Mouse (Mus musculus): ENCODE measurements around the gene Ddx39b.

Ddx39b gene

DNA sequence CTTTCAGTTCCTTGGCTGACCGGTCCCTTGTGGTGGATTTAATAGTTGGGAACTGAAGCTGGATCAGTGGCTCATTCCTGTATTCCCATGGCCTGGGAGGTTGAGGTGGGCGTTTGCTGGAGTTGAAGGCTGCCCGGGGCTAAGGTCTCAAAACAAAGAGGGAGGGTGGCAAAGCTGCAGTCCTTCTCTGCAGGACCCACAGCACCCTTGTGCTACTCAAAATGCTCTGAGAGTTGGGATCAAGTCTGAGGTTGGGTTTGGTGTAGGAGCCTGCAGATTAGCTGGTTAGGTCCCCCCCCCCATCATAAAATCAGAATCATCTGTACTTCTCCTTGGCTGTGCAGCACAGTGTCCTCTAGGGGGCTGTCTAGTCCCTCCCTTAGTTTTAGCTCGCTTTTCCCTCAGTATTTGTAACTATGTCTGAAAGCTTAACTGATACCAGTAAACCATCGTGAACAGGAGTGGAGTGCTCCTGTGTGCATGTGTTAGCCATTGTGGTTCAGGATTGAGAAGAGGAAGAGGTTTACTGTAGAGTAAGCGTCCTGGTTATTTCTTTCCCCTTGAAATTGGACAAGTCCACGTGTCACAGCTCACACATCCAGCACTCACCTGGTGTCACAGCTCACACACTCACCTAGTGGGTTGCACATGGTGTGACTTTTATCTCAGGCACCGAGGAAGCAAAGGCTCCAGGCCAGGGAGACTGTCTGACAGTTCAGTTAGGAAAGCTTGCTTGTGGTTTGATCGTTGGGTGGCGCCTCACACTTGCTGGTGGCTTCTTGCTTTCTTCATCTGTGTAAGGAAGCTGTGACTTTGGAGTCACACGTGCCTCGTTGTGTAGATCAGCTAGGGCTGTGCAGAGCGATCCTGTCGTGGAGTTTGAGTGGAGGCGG lies 4.4 kb downstream of the Ddx39b start:
- DNase-seq, result no peak

DNA sequence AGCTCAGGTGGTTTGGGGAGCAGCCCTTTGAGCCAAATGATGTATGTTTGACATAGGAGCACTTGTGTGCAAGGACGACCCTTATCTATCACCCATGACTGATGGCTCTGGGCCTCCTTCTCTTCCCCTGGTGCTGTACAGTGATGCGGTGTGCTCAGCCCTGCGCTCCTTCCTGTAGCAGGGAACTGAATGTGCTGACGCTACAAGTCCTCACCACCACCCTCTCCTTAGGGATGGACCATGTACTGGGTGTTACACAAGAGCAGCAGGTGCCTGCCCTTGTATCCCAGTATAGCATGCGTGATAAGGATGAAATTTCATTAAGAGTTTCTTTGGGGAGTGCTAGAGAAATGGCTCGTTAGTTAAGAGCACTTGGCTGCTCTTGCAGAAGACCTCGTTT lies 5.6 kb downstream of the Ddx39b start:
- no peak for DNase-seq

- DNase-seq, result no peak
These were observed 7.4 kb downstream of the Ddx39b start for GRCm38 (mm10) chr17:35248986-35249385.

GRCm38 (mm10) chr17:35249451-35250197 lies 8.1 kb downstream of the Ddx39b start:
- DNase-seq, result no peak

- no peak for DNase-seq
These were observed 9.0 kb downstream of the Ddx39b start for GRCm38 (mm10) chr17:35250348-35251120.

DNA sequence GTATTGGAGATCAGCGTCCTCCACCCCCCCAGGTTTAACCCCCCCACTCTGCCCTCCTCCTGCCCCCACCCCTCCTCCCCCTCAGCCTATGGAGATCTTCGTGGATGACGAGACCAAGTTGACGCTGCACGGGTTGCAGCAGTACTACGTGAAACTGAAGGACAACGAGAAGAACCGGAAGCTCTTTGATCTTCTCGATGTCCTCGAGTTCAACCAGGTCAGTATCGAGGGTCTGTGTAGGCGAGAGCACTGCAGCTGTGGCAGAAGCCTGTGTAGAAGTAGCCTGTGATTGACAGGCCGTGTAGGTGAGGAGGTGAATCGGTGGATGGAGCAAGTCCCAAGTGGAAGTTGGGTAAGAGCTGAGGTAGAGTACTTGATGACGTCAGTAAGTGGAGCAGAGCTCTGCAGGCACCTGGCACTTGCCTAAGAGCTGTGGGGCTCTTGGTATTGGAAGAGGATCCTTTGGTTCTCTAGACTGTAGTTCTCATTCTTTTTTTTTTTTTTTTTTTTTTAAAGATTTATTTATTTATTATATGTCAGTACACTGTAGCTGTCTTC lies 9.7 kb downstream of the Ddx39b start:
- no peak for DNase-seq

- DNase-seq, result no peak
These were observed 10.4 kb downstream of the Ddx39b start for GRCm38 (mm10) chr17:35251981-35252380.

DNA sequence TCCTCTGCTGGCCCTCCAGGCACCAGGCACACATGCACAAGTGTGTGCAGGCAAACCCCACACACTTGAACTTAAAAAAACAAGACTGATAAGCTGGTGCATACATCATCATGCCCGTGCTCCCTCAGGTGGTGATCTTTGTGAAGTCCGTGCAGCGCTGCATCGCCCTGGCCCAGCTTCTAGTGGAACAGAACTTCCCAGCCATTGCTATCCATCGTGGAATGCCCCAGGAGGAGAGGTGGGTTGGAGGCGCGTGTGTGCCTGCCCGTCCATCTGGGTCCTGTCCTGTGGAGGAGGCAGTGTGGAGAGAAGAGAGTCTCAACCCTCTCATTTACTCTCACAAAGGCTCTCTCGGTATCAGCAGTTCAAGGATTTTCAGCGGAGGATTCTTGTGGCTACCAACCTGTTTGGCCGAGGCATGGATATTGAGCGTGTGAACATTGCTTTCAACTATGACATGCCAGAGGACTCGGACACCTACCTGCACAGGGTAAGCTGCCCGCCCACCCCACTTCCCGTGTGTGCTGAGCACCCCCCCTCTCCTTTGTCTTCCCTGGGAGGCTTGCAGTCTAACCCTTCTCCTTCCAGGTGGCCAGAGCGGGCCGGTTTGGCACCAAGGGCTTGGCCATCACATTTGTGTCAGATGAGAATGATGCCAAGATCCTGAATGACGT lies 11.2 kb downstream of the Ddx39b start:
- no peak for DNase-seq

DNA sequence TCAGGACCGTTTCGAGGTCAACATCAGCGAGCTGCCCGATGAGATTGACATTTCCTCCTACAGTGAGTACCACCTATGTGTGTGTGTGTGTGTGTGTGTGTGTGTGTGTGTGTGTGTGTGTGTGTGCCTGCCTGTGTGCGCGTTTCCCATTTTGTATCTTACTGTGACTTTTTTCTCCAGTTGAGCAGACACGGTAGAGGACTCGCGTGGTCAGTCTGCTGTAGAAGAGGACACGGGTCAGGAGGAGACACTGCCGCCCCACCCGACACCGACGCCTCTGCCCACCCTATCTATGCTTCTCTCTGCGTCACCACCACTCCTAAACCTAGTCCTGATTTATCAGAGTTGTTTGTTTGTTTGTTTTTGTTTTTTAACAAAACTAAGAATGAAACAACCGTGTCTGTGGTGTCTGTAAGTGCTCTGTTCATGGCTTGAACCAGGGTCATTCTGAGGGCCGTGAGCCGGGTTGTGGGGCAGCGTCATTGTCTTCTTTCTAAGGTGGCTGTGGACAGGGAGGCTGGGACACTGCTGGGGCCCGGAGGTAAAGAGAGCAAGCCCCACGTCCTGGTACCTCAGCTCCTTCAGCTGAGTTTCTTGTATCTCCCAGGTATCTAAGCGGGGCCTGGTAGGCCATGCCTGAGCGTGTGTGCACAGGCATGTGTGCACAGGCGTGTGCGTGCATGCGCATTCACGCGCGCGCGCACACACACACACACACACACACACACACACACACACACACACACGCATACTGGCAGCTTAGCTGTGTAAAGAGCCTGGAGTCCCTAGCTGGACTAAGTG lies 11.9 kb downstream of the Ddx39b start:
- no peak for DNase-seq

DNA sequence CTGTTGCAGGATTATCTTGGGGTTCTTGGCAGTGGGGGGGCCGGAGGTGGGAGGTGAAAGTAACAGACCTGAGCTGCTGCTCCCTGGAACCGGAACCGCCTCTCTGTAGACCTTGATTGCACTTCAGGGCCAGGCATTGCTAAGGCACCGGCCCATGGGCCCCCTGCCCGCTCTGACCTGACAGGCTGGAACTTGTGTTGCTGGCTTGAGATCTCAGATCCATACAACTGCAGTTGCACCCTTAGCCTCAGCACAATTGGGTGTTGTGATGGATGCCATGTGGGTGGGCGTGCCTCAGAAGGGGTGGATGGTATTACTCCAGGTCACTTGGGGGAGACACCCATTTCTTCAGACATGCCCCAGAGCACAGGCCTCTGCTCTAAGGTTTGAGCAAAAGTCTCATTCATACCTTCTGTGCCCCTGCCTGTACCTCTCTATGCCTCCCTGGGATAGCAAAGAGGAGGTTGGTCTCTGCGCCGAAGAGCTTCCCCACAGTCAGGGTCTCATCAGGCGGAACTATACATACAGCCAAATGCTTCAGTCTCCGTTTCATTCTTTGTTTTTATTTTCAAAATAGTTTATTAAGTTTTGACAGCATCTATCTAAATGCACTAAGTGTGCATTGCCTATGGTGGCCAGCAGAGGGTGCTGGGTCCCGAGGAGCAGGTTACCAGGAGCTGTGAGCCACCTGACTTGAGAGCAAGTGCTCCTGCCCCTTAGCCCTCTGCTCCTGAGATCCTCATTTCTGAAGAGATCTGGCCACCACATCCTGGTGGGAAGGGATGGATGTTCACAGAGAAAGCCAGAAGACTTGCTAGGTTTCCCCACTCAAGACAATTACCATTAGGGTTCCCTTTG lies 12.9 kb downstream of the Ddx39b start:
- no peak for DNase-seq

- no peak for DNase-seq
These were observed 13.8 kb downstream of the Ddx39b start for GRCm38 (mm10) chr17:35255301-35255700.

- no peak for DNase-seq
These were observed 14.2 kb downstream of the Ddx39b start for GRCm38 (mm10) chr17:35255704-35256103.

DNA sequence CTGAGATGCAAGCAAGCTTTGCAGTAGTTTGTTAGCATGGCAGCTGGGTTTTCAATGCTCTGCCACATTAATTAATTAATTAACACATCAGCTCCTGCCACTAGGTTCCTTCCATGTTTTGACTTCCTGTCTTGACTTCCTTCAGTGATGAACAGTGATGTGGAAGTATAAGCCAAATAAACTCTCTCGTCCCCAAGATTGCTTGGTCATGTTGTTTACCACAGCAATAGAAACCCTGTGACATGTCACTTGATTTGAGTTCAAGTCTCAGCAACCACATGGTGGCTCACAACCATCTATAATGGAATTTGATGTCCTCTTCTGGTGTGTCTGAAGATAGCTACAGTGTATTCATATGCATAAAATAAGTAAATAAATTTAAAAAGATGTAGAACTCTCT lies 15.8 kb downstream of the Ddx39b start:
- DNase-seq, result no peak

DNA sequence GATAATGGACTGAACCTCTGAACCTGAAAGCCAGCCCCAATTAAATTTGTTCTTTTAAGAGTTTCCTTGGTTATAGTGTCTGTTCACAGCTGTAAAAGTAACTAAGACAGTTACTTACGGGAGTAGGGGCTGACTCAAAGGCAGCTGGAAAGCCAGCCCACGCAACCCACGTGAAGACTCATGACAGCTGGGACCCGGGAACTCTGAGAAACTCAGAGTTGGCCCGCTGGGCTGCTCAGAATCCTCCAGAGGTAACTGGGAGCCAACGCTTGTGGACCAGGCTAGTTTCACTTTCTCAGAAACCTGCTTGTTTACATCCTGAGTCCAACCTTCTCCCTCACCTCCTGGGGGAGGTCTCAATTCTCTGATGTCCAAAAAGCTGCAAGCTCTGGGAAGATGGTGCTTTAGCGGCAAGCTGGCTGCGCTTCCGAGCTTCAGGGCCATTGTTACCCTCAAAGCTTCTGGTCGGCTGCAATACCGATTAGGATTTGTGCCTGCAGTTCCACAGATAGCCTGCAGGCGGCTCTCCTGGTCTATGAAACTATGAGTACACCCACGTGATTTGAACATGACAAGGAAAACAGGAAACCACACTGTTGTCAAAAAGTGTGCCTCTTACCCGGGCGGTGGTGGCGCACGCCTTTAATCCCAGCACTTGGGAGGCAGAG lies 16.4 kb downstream of the Ddx39b start:
- peak; percentile 92 for DNase-seq

GRCm38 (mm10) chr17:35258492-35259478 lies 17.2 kb downstream of the Ddx39b start:
- no peak for DNase-seq

DNA sequence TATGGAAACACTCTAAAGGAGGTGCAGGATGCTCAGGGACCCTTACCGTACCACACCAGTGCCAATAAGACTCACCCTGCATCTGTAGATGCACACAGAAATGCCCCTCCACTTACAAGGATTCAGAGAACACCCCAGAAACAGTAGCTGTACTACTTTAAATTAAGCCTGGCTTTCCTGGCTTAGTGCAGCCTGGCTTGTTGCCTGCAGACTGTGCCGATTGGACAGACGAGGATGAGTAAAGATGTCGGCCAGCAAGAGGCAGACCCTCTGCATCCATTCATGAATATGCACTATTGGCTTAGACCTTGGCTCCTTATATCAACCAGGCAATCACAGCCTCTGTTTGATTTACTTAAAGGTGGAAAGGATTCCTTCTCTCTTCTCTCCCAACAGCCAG lies 18.1 kb downstream of the Ddx39b start:
- DNase-seq, result no peak

DNA sequence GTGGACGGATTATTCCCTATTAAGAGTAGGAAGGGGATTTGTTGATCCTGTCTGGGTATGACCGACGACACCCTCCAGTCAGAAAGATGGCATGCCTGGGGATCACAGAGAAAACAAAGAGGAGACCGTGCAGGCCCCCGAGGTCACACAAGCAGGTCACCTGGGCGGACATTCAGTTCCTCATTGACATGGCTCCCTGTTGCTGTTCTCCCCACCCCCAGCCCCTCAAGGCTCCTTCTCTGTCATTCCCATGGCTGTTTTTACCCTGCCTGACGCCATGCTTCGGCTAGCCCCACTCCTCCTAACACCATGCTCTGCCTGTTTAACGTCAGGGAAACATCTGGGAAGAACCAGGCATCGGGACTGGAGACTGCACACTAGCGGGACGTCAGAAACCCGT lies 20.1 kb downstream of the Ddx39b start:
- DNase-seq, result no peak

GRCm38 (mm10) chr17:35262664-35263522 lies 21.3 kb downstream of the Ddx39b start, which contains the start of gene H2-D1:
H2-D1 (plus strand) TSS chr17:35262730.
- peak; percentile 96 for DNase-seq

All from right cerebral cortex, adult 18-20 months (tissue).